Mouse (Mus musculus): Measurements from ENCODE around the gene Gins2.

GRCm38 (mm10) chr8:120550430-120550829, 38.7 kb downstream of the Gins2 start:
- TF ChIP-seq CHD2 (IDR thresholded peaks at IDR 0.05; ENCODE audit: low read length) (no peak), TCF12 (IDR thresholded peaks at IDR 0.05; ENCODE audit: low read depth, low read length) (no peak), CTCF (conservative IDR thresholded peaks at IDR 0.05 in 1 of 2, IDR thresholded peaks at IDR 0.05 in 1 of 2; ENCODE audit: low read depth in 2 of 2, low read length in 2 of 2) (no peak), MAFK (IDR thresholded peaks at IDR 0.05; ENCODE audit: insufficient replicate concordance, low read length) (no peak), MAX (IDR thresholded peaks at IDR 0.05; ENCODE audit: low read length) (no peak), ZMIZ1 (IDR thresholded peaks at IDR 0.05; ENCODE audit: low read depth, low read length) (no peak), POLR2A (IDR thresholded peaks at IDR 0.05; ENCODE audit: low read depth, low read length) (no peak), USF2 (conservative IDR thresholded peaks at IDR 0.05; ENCODE audit: low read depth, low read length) (no peak)

All from CH12.LX (cell line).